Mouse (Mus musculus) MEL-GATA-1-ER (cell line): ENCODE measurements around the gene Rapgef4.
A peak's percentile ranks its signal among the peaks of the same experiment; 100 is the strongest.

Source experiments
- DNase-seq: peaks from one replicate; pipeline ENCODE4 v3.0.0-alpha.2; 2012; ENCODE audit warnings: low read depth; ENCODE audit errors: extremely low read depth

The Rapgef4 gene

GRCm38 (mm10) chr2:71982868-71983597, 2.0 kb downstream of the Rapgef4 start:
- DNase-seq: peak; percentile 76

DNA sequence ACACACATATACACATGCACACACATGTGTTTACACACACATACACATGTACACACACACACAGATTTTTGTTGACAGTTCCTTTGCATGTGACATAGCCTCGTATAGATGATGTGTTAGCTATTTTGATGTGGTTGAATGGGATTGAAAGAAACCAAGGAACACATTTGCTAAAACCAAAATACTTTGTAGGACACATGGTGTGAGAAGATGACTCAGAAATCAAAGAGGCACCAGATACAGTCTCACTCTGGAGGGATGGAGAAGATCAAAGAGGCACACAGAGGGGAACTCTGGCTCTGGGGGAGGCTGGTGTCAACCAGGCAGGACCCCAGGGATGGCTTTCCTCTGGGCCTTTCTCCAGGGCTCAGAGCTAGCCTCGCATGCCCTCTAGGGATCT, 4.7 kb downstream of the Rapgef4 start:
- DNase-seq: no peak

DNA sequence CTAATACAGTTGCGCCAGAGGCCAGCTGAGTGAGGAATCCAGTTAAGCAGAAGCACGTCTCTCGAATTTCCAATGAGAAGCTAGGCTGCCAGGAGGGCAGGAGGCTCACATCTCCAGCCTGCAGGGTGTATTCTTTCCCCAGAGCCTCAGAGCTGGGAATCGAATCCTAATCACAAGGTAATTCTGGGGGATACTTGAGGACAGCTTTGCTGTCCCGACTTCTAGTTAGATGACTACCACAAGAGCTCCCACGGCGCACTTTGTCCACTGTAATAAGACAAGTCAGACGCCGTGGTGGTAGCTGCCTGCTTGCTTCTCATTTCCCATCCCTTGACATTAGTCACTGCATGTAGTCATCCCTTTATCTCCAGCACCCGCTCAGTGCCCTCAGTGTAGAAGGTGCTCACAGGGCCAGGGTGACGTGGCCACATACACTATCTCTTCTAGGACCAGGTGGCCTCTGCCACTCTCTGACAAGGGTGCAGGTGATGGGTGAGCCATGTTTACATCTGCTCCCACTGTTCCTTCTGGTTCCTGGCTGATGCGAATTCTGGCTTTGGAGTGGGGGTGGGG, 5.3 kb downstream of the Rapgef4 start:
- no peak for DNase-seq

GRCm38 (mm10) chr2:71988572-71988971, 7.5 kb downstream of the Rapgef4 start:
- DNase-seq: no peak

DNA sequence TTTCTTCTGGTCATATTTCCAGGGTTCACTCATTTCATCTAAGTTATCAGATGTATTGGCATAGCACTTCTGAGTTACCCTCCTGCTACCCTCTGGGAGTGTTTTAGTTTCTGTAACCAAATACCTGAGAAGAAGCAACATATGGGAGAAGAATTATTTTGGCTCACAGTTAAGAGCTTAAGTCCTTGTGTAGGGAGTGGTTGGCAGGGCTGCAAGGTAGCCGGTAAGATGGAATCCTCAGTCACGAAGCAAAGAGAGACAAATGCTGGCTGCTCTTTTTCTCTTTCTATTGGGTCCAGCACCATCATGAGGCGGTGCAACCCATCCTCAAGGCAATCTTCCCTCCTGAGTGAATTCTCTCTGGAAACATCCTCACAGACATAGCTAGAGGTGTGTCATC, 11.1 kb downstream of the Rapgef4 start:
- DNase-seq: no peak

DNA sequence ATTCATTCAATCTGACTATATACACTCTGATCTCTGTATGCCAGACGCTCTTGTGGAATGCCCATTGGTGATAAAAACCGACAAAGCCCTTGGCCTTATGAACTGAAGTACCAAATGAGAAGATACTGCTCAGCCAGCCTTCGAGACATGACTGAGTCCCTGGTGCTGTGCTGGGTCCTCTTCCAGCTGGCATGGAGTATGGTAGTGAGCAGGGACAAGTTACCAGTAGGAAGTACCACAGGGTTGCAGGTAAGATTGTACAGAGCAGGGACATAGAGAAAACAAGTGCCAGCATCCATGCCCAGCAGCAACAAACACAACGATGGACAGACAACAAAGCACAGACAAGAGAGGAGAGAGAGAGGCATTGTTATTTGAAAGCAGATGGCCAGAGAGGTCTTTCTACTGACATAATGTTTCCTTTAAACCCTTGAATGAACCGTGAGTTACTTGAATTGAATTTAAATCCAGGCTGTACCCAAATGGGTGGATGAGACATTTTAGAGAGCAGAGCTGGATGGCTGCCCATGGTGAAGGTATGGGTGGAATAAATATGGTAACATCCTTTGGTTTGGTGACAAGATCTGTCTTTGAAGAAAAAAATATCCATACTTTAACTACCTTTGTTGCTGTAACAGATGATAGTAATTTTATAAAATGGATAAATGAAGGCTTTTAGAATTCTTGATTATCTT, 12.8 kb downstream of the Rapgef4 start:
- DNase-seq: no peak

DNA sequence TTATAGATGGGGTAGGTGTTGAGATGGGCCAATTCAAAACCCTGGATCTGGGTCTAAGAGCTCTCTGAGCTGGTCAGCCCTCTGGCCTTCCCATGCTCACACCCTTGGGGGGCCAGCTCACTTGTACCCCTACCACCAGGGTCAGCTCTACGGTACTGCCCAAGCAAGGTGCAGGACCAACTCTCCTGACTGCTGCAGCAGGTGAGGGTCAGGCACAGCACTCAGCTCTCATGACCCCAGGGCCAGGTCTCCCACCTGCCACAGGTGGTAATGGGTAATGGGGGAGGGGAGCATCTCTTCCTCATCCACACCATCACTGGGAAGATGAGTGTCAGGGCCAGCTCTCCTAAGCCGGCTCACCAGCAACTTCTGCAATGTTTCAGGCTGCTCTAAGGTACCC, 17.5 kb downstream of the Rapgef4 start:
- no peak for DNase-seq

GRCm38 (mm10) chr2:72000102-72000501, 19.1 kb downstream of the Rapgef4 start:
- no peak for DNase-seq

DNA sequence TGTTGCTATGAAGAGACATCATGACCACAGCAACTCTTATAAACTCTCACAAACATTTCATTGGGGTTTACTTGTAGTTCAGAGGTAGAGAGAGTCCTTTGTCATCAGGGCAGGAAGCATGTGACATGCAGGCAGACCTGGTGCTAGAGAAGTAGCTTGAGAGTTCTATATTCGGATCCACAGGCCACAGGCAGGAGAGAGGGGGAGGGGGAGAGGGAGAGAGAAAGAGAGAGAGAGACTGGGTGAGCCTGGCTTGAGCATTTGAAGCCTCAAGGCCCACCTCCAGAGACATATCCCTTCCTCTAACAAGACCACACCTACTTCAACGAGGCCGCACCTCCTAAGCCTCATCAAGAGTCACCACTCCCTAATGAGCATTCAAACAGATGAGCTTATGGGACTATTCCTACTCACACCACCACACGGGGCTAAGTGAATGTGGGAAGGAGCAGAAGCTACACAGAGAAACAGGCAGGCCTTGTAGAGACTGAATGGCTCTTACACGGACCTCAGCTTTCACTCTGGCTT, 21.9 kb downstream of the Rapgef4 start:
- DNase-seq: no peak

DNA sequence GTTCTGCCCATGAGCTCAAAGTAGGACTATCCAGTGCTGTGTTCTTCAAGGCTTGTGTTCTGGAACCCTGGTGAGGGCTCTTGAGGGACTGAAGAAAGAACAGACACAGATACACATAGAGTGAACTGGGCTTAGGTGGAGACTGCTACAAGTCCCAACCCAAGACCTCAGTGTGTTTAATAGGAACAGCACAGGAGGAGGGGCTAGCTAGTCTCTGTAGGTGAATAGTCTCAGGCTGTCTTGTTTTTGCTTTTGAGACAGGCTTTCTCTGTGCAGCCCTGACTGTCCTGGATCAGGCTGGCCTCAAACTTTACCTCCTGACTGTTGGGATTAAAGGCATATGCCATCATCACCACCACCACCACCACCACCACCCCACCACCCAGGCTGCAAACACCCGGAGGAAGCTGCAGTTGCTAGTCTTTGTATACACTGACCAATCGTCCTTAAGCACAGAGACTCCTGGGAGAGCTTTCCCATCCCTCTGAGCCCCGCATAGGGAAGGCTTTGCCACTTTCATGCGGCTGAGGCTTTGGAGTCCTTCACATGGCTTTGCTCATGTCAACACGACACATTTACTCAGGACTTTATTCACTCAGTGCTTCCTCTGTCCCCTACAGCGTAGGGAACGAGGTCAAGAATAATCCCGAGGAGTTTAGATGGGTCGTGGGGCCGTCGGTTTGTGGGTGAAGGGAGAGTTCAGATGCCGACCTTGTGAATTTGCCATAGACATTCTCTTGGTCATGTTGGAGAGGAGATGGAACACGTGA, 22.9 kb downstream of the Rapgef4 start:
- no peak for DNase-seq

DNA sequence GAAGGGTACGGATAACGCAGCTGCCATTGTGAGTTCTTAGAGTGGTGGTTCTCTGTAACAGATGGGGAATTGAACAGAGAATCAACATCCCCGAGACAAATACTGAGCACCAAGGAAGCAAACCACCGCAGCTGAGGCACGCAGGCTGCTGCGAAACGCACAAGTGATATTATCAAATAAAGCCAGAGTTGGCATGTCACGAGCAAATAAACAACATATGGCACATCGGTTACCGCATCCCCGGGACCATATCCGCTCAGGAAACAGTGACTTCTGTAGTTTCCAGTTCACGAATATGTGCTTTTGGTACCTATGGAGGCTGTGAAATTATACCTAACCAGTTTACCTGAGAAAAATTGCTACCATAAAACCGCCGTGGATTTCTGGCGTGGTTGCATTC, 24.0 kb downstream of the Rapgef4 start:
- DNase-seq: no peak

GRCm38 (mm10) chr2:72009446-72010218, 28.6 kb downstream of the Rapgef4 start:
- no peak for DNase-seq

- no peak for DNase-seq
Measured at GRCm38 (mm10) chr2:72015366-72015765, 34.3 kb downstream of the Rapgef4 start.

GRCm38 (mm10) chr2:72016013-72016412, 35.0 kb downstream of the Rapgef4 start:
- DNase-seq: no peak

- DNase-seq: no peak
Measured at GRCm38 (mm10) chr2:72017168-72017567, 36.1 kb downstream of the Rapgef4 start.

- no peak for DNase-seq
Measured at GRCm38 (mm10) chr2:72018736-72019135, 37.7 kb downstream of the Rapgef4 start.

DNA sequence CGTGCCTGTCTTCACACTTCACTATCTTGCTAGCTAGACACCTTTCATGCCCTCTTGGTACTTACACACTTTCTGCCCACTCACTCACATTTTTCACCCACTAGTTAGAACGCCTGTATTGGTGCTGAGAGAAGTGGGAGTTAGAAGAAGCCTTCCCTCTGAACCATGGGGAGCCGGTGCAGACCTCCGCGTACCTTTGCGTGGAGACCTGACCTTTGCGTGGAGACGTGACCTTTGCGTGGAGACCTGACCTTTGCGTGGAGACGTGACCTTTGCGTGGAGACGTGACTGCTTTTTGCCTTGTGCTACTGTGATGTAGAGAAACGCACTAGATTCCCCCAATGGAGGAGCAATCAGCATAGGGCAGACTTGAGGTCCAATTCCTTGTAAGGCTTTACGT, 39.7 kb downstream of the Rapgef4 start:
- no peak for DNase-seq

GRCm38 (mm10) chr2:72021440-72021839, 40.4 kb downstream of the Rapgef4 start:
- DNase-seq: no peak

DNA sequence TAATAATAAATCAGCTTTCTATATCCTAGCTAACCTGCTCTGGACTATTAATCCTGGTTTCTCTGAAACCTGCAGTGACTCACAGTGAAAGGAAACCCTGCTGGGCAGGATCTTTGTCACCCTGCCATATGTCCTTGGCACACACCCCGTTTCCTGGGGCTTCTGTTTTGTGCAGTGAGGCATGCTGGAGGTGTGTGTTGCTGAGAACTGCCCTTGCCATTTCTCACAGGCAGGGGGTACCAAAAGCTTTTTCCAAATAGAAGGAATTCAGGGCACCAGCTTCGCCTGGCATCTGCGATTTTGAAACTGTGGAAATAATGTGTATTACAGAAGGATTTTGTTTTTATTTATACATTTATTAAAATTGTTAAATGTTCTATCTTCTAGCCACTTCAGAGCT, 40.8 kb downstream of the Rapgef4 start:
- DNase-seq: no peak

DNA sequence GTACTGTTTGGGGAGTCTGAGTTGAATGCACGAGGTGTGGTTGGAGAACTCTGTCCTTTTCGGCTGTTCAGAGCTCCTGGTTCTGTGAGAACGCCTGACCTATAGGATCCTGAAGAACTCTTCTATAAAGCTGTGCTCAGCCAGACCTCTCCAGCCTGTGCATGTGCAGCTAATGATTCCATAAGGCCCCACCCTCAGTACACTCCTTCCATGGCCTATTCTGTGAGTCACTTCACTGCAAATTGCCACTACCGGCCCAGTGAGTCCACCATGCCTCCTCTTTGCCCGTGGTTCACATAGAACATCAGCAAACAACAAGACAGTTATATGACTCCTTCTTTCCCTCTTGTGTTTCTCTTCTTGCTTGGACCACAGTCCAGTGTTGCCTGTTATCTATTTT, 42.8 kb downstream of the Rapgef4 start:
- DNase-seq: no peak

- no peak for DNase-seq
Measured at GRCm38 (mm10) chr2:72025660-72026059, 44.6 kb downstream of the Rapgef4 start.
